Comparison of ENCODE assay signal across 8 mouse cellular contexts in the genomic region with DNA sequence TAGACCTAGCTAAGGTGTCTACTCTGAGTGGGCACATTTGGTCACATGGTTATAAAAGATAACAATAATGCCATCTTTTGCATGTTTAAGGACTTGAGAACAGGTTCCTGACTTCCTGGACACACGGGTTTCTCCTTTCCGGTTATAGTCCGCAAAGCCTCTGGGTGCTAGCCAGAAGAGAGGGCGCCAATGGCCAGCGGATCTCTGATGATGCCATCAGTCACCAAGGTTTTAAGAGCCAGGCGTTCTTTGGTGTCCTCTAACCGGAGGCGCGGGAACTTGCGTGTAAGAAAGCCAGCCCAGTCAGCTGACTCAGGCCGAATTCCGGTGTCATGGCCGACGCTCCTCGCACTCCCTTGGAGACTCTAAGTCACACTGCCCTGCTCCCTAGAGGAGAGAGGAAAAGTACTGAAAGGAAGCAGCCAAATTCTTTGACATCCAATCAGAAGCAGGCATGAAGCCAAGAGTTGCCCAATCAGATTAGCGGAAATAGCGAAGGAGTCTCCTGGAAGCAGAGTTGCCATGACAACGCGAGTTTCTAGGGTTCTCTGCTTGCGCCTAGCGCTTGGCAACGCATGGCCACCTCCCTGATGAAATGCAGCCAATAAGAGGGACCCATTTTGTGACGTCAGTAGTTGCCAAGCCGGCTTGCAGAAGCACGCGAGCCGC. TPM values are rescaled to one million over a fixed set of nuclear protein-coding genes. Genes with fewer than 3 reads are reported as not detected.
DNase-seq lines count a peak whose midpoint lies in the region; ATAC-seq lines count a peak whose summit lies in the region.

No protein-coding gene starts in this region.

- H3K9ac ChIP-seq in hindbrain, embryonic 15.5 days, result peak overlapping the region; percentile 46

- no peaks in the 10 kb centered on the region for H3K27me3 ChIP-seq in hindbrain, embryonic 15.5 days

- no peaks in the 10 kb centered on the region for H3K9me3 ChIP-seq in hindbrain, embryonic 15.5 days

- WGBS in hindbrain, embryonic 15.5 days, result 1% methylated on average over 27 of the region's 27 CpGs

- peak overlapping the region; percentile 46 for H3K4me3 ChIP-seq in hindbrain, embryonic 15.5 days

- H3K36me3 ChIP-seq in hindbrain, embryonic 15.5 days, result no peaks in the 10 kb centered on the region

- ATAC-seq in hindbrain, embryonic 15.5 days (ENCODE audit: low FRiP score, low read depth), result peak; percentile 98

- H3K4me1 ChIP-seq in hindbrain, embryonic 15.5 days (replicated peaks), result peaks cover 10% of the 10 kb centered on the region

- DNase-seq in WW6 (ENCODE audit: low read depth, low spot score), result peak; percentile 99
- DNase-seq in cerebellum, postnatal 36 days, result peak; percentile 90 to 96
- DNase-seq in frontal cortex, postnatal 36 days (ENCODE audit: low spot score in 2 of 2), result peak; percentile 92 to 98
- DNase-seq in left cerebral cortex, adult 11 months (ENCODE audit: low spot score), result peak; percentile 97
- DNase-seq in lung, postnatal 4 days, result peak; percentile 90
- DNase-seq in retina, postnatal 7 days (ENCODE audit: low read depth, low spot score), result peak; percentile 96
- peak; percentile 89 for DNase-seq in urinary bladder, postnatal 14 days (ENCODE audit: low spot score)

- H3K4me2 ChIP-seq in hindbrain, embryonic 15.5 days, result peak overlapping the region; percentile 71

- H3K27ac ChIP-seq in hindbrain, embryonic 15.5 days (replicated peaks), result peak overlapping the region; percentile 93

RNA-seq across cellular contexts. Expression of a gene that starts 19.9 kb away (rescaled TPM):
- polyA plus RNA-seq in hindbrain, embryonic 15.5 days (2015; fragmentation: Nextera tagmentation; extraction: Ambion mirVana), result 2.8 and 2.9 TPM in 2 replicates

RNA-seq across cellular contexts. Expression of a gene that starts 21.6 kb away (rescaled TPM):
- polyA plus RNA-seq in hindbrain, embryonic 15.5 days (2015; fragmentation: Nextera tagmentation; extraction: Ambion mirVana), result 58.9 and 68.8 TPM in 2 replicates

RNA-seq across cellular contexts. Expression of a gene that starts 23.3 kb away (rescaled TPM):
- 16.7 and 16.9 TPM in 2 replicates for polyA plus RNA-seq in hindbrain, embryonic 15.5 days (2015; fragmentation: Nextera tagmentation; extraction: Ambion mirVana)

RNA-seq across cellular contexts. Expression of a gene that starts 59.7 kb away (rescaled TPM):
- polyA plus RNA-seq in hindbrain, embryonic 15.5 days (2015; fragmentation: Nextera tagmentation; extraction: Ambion mirVana), result 3.7 and 5.0 TPM in 2 replicates

Comparison
In these comparisons a context has a peak if more than half of its experiments do, and no peak if none do; other contexts are left out.
1. Peak in every context shown above with its lines: DNase-seq, ATAC-seq, H3K4me3 ChIP-seq and H3K27ac ChIP-seq.